Mouse (Mus musculus): ENCODE data around the gene Sox9.

Sox9 gene

GRCm38 (mm10) chr11:112801189-112801818 is 19.3 kb downstream of the Sox9 start:
- DNase-seq (ENCODE audit: low spot score): no peak

DNA sequence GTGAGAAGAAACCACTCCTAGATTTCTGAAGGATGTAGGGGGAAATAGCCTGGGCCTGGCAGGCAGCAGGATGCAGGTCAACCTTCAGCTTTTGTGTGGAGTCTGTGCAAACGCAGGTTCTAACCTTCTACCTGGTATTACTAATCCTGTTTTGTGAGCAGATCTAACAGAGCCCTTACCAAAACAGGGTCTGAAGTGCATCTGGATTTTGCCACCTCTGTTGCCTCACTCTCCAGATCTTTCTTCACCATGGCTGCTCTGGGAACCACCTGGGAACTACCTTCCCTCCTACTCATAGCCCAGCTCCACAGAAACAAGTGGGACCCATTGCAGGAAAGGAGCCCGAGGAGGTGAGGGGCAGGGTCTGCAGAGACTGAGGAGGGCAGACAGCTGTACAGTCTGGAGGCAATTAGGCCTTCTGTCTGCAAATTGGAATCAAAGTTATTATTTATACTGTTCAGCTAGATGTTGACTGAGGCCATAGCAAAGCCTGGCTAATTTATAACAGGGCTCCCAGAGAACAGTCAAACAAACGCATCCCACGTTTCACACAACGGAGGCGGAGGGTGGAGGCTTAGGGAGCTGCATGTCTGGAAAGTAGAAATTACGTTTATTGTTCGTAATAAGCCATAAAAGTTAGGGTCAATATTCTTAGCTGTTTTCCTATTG is 25.9 kb downstream of the Sox9 start:
- DNase-seq (ENCODE audit: low spot score): no peak

- no peak for DNase-seq (ENCODE audit: low spot score)
Observed at GRCm38 (mm10) chr11:112810447-112811151, 28.6 kb downstream of the Sox9 start.

GRCm38 (mm10) chr11:112811152-112811871 is 29.3 kb downstream of the Sox9 start:
- no peak for DNase-seq (ENCODE audit: low spot score)

GRCm38 (mm10) chr11:112817829-112818650 is 36.0 kb downstream of the Sox9 start:
- no peak for DNase-seq (ENCODE audit: low spot score)

GRCm38 (mm10) chr11:112818651-112819270 is 36.7 kb downstream of the Sox9 start:
- no peak for DNase-seq (ENCODE audit: low spot score)

DNA sequence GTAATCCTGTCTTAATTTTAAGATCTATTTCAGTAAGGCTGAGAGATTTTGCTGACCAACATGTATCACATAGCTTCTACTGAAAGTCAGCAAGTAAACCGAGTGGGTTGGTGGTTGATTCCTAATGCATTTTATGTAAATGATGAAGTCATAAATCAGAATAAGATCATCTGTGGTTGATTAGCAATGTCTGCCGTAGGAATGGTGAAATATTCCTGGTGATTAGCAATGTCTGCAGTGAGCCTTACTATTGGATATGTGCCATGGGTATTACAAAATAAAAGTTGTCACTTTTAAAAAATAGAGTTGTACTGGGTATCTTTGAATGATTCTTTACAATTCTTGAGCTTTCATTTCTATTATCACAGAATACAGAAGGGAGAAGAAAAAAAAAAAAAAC is 39.5 kb downstream of the Sox9 start:
- DNase-seq (ENCODE audit: low spot score): no peak

GRCm38 (mm10) chr11:112824146-112824545 is 42.1 kb downstream of the Sox9 start:
- DNase-seq (ENCODE audit: low spot score): no peak

DNA sequence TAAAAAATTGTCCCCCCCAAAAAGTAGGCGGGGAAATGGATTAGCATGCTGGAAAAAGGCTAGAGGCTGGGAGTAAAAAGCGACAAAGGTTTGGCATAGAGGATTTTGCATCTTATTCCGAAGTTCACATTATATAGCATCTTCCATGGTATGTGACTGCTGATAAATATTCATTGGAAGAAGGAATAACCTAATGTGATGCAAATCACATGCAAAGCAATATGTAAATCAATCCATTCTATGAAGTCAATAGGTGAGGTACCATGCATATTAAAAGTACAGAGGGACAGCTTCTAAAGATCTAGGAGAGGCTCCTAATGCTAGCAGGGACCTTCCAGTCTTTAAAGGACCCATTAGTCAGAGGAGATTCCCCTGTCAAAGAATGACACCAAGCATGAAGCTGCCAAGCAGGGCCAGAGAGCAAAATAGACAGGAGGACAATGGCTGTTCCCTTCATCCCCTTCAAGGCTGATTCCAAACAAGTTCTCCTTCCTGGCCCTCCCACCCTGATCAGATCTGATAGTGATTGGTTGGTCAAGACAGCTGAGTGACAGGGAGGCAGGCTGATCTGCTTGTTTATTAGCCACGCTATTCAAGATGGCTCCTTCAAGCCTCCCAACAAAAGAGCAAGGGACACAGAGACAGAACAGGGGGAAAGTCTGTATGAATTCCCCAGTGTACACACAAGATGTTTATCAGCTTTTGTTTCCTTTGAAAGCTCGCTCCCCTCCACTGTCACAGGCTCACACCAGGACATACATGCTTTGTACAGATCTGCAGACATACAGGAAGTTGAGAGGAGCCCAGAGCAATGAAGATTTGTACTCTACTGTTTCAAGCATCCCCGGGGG is 44.4 kb downstream of the Sox9 start:
- peak; percentile 6 for DNase-seq (ENCODE audit: low spot score)

DNA sequence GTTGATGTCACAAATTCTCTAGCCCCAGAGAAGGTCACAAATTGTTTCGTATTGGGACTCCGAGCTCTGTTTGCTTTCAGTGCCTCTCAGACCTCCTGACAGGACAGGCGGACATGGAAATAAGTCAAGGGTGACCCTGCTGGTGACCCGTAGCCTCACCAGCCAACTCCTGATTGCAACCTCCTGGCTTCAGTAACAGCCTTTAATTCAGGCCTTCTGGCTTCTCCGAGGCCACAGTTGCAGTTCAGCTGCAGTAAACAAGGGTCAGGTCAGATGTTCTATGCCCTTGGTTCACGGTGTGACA is 45.0 kb downstream of the Sox9 start:
- peak; percentile 14 for DNase-seq (ENCODE audit: low spot score)

DNA sequence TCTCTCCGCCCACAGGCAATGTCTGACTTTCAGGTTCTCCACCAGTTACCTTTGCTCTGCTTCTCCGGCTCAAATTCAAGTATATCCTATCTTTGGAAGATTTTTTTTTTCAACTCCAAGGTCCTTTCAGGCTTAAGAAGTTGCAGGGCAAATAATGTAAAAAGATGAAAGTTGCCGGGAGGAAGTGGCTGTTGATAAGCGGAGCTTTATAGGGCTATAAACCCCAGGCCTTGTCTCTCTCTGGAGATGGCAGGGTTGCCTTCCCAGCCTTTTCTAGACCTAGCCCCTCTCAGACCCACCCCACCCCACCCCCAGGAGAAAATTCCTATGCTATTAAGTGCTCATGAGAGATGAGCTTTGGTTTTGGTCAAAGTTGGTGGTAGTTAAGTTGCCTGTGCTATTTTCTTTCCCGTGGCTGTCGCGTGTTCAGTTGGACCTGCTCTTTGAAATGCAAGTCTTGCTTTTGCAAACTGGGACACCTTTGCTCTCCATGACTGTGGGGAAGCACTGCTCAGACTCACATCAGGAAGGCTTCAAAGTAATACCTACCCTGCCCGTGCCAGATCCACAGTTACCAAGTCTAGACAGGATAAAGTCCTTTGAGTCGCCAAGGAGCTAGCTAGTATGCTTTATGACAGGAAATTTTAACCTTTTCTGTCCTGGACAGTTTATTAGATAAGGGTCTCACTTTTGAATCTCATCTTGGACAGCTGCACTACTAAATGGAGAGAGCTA is 46.7 kb downstream of the Sox9 start:
- DNase-seq (ENCODE audit: low spot score): no peak

DNA sequence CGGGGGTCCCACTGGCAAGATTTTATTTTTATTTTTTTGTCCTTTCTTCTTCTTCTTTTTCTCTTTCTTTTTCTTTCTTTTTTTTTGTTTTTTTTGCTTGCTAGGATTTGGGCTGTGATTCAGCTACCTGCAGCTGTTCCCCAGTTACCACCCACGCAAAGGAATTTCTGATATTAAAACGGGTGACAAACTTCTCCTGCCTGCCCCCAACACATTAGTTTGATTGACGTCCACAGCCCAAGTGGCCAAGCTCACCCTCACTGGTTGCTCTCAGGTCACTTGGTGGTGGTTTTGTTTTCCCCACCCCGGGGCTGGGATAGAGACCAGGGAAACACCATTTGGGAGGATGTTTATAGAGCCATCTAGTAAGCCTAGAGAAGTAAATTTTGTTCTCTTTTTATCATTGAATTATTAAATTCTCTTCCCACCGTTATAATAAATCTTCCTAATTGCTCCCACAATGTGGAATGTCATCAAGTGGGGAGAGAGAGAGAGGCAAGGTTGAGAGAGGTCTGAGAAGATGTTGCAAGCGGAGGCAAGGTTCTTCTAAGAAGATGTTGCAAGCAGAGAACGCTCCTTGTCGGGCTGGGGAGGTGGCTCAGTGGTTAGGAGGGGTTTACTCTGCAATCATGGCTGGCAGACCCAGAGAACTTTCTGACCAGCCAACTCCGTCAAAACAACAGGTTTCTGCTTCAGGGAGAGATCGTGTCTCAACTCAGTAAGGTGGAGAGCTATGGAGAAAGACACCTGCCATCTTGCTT is 52.4 kb downstream of the Sox9 start:
- no peak for DNase-seq (ENCODE audit: low spot score)

GRCm38 (mm10) chr11:112835468-112836092 is 53.6 kb downstream of the Sox9 start:
- DNase-seq (ENCODE audit: low spot score): no peak
